Mouse (Mus musculus): ENCODE results near the gene Fbxl17.

The Fbxl17 gene

DNA sequence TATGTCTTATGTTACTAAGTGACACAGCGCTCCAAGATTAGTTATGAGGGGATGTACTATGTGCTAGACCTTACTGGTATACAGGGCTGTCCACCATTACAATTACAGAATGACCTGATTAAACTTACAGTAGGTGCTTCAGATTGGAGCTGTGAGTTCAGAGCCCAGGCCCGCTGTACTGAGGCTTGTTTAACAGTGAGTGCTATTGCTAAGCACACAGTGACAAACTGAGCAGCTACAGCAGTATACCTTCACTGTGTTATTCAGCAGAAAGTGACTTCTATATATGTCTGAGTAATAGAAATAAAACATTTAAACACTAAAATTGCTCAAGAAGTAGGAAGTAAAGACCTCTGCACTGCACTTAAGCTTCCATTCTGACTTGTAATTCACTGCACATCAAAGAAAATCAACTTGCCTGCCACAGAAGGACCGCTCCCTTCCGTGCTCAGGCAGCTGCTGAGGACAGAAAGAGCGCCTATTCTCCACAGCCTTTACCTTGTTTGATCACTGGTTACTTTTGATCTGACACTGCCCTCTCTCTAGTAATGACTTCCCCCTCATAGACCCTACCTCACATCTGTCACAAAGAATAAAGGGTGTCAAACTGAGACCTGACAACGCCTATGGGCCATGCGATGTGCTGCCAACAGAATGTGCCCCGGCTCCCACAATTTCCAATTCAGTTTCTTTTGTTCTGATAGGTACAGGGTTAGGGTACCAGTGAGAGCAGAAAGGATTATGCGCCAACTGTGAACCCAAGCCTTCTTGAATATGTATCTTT, 39.9 kb downstream of the Fbxl17 start:
- no peak for DNase-seq

DNA sequence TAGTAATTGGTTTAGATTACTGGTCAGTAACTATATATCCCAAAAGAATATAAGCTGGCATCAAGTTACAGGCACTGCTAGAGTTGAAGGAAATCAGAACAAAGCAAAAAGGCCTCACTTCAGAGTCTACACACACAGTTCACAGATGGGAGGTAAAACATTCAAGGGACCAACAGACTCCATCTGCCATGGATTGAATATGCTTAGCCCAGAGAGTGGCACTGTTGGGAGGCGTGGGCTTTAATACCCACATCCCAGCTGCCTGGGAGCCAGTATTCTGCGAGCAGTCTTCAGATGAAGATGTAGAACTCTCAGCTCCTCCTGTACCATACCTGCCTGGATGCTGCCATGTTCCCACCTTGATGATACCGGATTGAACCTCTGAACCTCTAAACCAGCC, 41.8 kb downstream of the Fbxl17 start:
- DNase-seq, result no peak

DNA sequence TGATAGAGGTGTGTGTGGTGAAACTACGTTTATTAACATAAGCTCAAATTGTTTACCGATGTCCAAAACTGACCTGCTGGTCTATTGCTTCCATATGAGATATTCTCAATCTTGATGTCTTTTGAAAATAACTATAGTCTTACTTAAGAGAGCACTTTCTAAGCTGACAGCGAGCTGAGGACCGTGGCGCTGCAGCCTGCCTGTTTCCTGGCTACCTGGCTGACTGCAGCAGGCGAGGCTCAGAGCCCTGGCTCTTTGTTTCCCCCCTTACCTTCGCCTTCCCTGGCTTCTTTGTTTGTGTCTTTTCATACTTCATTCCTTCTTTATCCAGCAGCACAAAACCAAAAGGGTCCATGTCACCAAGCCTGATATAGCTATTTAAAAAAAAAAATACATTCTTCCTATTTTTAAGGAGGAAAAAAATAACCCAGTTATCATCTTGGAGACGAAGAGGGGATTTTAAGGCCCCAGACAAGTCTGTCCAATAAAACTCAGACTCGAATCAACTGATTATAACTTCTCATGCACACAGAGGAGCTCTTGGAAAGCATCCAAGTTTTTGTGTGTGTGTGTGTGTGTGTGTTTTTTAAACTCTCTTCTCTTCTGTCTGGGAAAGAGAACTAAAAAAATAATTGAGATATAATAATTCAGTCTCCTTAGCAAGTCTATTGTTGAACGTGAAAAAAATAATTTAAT, 48.4 kb downstream of the Fbxl17 start:
- DNase-seq, result no peak

DNA sequence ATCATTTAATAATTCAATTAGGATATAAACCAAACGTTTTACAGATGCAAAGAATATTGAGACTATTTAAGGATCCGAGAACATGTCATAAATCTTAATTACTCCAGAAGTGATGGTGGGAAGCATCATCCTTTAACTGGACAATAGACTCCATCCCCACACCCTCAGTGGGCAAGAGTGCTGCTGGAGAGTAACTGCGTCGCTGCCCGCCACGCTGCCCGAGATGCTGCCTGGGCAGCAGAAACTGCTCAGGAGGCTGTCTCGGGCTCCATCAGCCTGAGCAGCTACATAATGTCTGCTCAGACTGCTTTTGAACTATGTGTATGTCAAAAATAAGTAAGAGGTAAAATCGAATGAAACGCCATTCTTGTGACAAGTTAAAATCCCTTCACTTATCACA, 52.1 kb downstream of the Fbxl17 start:
- DNase-seq, result no peak

DNA sequence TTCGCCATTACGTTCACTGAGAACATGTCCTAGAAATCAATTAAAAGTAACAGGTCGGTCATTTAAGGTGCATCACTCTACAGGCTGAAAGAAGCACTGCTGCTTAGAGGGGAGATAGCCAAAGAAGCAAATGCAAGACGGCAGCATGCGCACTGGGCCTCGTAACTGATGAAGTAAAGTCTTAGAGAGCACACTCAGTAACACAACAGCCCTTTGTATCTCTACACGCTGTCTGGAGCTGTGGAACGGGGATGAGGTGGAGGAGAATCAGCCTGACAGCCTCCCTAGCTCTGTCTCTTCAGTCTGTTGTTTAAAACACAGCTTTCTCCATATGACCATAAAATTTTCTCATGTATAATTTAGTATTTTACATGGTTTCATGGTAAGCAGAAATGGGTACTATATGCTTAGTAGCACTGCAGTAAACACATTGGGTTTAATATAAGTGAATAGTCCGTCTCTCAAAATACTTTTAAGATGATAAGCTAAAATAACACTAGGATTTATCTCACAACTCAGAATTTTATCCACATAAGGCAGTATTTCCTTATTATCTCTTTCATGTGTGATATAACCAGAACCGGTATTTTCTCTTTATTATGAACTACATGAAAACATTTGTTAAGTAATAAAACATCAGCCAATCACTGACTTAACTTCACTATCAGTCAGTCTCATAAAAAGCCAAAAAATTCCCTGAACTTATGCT, 52.7 kb downstream of the Fbxl17 start:
- no peak for DNase-seq

DNA sequence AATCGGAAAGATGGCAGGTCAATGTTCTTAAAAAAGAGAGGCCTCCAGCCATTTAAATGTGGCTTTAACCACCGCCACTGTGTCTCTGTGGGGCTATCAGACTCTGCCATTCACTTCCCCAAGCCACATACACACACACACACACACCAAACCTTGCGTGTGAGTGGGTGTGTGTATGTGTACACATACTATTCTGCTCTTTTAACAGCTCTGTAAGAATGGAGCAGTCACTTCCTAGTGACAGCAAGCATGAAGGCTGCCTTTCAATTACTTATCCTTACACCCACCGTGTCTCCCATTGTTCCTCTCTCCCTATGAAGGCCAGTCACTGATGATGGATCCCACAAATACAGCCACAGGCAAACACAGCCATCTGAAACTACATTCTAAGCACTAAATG, 54.6 kb downstream of the Fbxl17 start:
- no peak for DNase-seq

DNA sequence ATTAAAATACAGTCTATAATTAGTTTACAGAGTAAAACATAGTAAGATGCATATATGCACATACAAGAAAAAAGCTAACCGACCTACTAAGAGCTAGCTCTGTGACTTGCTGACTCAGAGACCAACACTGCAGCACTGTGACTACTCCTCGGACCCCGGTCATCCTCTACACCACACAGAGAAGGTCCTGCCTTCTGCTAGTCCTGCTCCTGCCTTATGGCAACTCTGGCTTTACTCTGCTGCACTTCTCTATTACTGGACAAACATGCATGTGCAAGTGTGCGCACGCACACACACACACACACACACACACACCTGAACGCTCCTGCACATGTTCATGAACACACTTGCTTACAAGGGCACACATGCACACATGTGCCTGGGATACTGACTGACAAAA, 62.4 kb downstream of the Fbxl17 start:
- no peak for DNase-seq

DNA sequence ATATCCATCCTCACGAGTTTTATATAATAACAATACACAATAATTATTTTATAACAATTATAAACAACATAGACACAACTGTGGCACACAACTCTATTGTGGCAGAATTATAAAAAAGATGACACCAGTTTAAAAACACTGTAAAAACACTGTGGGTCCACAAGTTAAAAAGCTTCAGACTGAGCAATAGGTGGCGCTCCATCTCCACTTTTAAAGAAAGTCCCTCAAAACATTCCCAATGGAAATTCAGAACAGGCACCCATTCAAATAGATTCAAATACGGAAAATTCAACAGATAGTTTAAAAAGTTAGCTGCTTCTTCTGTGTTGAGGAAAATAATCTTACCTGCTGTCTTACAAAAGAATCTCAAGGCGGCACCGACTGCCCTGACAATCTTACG, 65.7 kb downstream of the Fbxl17 start:
- peak in 1 of 2 experiments; percentile 40 for DNase-seq

DNA sequence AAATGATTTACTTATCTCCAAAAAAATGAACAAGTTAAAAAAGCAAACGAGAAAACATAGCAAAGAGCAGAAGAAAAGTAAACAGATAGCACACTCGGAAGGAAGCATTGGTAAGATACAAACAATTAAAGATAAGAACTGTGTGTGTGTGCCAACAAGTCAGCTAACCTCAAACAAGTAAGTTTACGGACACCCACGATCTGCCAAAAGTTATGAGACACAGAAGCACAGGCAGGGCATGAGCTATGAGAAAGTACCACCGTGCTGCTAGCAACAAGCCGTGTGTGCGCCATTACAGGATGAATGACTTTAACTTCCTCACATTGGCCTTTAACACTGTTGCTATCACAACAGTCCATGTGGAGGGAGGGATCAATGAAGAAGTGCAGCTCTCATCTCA, 68.2 kb downstream of the Fbxl17 start:
- DNase-seq, result no peak

DNA sequence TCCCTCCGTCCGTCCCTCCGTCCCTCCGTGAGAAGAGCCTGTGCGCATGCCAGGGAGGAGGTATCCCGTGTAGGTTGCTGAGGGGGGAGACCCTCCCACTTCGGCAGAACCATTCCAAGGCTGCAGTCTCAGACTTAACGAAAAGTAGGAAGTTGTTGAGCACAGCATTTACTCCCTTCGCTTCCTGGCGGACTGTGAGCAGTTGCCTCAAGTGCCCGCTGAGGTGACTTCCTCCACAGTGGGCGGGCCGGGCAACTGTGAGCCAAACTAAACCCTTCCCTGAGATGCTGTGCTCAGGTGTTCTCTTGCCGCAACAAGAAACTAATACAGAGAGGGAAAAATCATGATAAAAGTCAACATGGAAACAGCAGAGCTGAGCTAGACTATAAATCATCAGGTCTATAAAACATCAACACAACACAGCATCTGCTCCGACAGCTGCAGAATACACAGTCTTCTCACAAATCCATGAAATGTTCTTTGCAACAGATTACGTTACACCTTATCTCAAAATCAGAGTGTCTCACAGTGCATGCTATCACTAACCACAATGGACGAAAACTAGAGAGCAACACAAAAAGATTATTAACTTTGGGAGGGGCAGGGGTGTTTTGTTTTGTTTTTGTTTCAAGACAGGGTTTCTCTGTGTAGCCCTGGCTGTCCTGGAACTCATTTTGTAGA, 69.3 kb downstream of the Fbxl17 start:
- no peak for DNase-seq

DNA sequence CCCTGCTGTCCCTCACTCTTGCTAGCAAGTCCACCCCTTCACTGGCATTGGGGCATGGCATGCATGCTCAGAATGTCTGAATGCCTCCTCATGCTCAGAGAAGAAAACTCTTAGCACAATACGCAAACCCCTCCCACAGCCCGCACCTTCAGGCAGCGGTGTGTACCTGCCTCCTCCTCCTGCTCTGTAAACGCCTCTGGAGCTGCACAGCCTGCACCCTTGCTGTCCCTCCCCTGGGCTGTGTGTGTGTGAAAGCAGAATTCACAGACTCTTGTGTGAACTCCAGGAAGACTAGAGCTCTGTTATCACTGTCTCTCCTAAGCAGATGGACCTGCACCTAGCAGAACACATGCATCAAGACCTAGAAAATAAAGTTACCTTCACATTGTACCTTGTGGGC, 76.0 kb downstream of the Fbxl17 start:
- DNase-seq, result no peak

DNA sequence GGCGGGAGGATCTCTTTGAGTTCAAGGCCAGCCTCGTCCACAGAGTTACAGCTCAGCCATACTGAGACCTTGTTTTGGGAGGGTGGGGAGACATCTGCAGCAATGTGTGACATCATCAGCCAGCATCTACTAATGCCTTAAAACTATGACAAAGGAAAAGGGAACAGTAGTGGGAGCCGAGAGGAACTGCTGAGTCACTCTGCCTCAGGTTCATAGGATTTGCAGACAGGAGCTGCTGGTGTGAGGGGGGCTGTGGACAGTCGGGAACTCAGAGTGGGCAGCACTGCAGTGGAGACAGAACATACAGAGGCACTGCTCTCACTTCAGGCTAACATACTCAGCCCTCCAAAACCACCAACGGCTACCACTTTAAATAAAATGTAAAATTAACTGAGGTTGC, 77.1 kb downstream of the Fbxl17 start:
- no peak for DNase-seq

DNA sequence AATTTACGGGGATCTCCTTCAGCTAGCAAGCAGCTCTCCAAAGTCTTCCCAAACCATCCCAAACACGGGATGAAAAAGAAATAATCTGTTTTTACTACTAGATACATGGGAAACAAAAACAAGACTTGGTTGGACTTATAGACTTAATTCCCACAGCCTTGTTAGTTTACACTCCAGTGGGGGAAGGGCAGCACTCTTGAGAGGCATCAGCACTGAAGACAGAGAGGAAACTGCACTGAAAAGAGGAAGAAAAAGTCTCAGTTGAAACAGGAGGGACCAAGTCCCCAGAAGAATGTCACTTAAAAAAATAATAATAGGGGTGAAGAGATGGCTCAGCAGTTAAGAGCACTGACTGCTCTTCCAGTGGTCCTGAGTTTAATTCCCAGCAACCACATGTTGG, 78.0 kb downstream of the Fbxl17 start:
- DNase-seq, result no peak

DNA sequence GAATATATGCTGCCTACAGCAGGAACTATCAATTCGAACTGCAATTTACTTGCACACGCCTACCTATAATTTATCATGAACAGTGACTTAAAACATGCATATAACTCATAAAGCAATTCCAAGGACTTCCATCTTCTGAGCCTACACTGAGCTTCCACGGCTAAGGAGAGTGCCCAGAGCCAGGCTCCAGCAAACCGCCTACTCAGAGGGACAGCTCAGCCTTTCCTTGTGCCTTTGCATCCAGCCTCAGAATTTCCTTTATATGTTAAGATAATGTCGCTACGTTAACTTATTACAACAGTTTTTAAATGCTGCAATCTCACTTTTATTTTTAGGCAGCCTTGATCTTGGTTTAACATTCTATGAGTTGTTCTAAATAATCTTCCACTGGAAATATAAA, 80.3 kb downstream of the Fbxl17 start:
- DNase-seq, result no peak

DNA sequence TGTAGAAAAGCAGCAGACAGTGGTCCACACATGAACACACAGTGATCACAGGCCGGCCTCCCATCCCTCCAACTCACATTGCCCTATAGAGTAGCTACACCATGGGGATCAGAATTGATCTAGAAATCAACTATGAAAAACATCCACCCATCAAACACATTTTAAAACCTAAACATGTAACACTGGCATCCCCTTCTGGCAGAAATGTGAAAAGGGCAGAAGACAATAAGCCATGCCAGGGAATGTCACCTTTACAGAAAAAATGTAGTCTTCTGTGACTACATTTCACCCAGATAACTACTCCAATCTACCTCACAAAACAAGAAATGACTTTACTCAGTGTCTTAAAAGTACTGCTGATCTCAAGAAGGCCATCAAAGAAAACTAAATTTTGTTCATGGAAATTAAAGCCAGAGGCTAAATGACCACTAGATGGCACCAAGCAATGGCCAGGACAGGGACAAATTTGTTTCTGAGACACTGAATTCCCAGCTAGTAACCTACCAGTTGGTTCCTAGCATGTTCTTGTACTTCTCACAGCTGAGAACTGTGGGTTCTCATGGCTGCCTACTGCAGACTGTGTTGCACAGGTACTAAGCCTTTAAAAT, 85.7 kb downstream of the Fbxl17 start:
- peak in 1 of 2 experiments; percentile 38 for DNase-seq

DNA sequence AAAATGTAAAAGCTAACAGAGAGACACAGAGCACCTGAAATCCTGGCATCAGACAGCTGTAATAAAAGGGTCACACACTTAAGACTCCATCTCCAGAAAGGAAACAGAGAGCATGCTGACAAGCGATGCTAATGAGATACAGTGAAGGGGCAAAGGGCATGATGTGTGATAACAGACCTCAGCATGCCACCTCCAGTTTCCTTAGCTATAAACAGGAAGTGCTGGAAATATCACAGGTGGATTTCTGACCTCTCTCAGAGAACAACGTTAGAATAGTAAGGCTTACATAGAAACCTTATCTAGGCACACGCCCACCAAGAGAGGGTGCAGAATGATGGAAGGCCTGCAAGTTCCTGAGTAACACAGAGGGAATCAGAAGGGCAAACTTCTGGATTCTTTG, 88.3 kb downstream of the Fbxl17 start:
- DNase-seq, result no peak

DNA sequence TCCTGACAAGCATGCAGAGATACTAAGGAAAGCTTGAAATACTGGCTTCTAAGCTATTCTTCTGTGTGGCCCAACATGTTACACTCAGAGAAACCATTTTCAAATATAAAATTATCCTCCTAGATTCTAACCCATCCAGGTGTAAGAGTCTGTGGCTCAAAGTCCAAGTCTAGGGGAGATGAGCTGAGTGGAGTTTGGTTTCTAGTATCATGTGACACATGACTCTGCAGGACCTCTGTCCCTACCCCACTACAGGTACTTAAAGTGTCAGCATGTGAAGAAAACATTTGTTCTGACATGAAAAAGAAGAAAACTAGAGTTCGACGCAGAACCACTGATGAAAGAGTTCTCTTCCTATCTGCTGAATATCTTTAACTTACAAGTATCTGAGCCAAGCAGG, 89.7 kb downstream of the Fbxl17 start:
- peak in 1 of 2 experiments; percentile 45 for DNase-seq

DNA sequence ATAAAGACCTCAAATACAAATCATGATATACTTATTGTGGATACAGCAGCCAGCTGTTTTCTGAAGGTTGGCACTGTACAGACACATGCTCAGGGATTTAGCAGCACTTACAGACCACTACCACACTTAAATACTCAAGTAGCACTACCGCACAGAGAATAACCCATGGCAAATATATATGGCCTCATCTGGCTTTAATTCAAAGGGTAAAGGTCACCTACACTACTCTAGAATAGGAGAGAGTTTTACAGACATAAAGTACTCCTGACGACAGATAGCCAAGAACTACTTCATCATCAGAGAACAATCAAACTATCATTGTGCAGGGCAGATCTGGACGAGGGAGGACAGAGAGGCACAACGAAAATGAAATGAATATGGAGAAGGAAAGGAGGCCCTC, 93.9 kb downstream of the Fbxl17 start:
- DNase-seq, result no peak

DNA sequence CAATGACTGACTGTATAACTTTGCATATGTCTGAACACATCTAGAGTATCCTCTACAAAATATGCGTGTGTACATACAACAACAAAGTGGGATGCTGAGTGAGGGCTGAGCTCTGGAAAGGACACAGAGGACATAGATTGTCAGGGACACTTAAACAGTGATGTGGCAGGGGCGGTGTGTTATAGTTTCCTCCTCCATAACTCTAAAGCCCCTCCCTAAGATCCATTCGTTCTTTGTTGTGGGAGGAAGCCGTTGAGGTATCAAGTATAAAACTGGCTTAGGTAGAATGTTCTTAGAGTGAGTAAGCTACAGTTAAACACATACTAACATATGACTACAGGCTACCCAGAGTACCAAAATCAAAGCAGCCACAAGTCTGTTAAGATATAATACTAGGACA, 94.3 kb downstream of the Fbxl17 start:
- DNase-seq, result no peak

DNA sequence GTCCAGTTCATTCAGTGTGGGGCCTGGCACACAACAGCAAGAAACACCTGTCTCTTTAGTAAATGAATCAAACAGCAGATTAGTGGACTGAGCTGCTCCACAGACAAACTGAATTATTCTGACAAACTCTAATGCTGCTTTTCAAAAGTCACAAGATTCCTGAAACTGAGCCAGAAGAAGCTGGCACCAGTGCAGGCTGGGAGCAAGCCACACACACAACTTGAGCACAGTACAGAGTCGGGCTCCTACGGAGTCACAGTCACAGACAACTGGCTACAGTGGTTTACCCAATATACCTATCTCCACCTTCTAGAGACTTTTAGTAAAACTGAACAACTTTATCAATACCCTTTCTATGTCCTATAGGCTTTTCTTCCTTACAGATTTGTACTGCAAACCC, 94.8 kb downstream of the Fbxl17 start:
- peak; percentile 79 to 81 for DNase-seq

DNA sequence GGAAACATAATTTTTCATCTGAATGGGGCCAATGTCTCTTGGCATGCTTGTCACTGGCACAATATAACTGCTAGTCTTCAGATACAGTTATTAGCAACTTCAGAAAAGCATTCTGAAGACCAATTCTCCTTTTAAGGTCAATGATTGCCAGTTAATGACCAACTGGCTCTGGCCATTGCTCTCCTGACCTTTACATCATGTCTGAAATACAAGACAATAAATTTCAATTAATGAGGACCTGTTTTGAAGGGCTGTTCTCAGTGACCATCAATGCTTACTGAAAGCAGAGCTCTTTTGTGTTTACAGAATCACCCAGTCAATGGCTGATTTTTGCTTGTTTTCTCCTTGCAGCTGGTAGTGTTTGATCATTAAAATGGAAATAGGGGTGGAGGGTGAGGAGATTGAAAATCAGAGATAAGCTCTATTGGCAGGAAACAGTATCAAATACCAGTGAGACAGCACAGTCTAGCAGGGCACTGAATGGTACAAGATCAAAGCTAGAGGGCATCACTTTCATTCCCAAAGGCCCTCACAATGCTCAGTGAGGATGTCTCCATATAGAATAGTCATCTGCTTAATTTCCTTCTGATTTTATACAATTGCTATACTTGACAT, 95.9 kb downstream of the Fbxl17 start:
- DNase-seq, result peak in 1 of 2 experiments; percentile 21

Measured in kidney, postnatal 25 days (tissue).